Mouse (Mus musculus): ENCODE data around the gene Gm6217.
"Not testable (repeated sequence)": the region's sequence is repeated elsewhere in the genome, so short reads cannot be mapped to it uniquely, and the experiment has no call there.

DNA sequence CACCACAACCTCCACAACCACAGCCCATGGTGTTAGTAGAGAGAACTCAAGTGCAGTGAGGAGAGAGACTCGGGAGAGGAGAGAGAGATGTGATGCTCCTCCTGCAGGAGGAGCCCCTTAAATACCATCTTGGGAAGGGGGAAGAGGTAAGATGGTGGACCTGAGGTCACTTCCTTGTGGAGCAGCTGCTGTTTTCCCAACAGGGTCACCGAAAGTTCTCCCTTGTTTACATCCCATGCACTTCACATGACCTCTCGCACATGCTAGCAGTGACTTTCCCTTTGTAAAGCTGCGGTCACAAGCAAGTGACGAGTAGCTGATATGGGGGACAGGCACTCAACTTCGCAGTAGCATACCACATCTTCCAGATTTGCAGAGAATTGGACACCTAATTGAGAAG lies 12.1 kb upstream of the Gm6217 start, which contains the start of gene A030003K21Rik:
- not testable (repeated sequence) for TF ChIP-seq POLR2A, CTCF (IDR thresholded peaks at IDR 0.05; ENCODE audit: insufficient read depth, low read depth, low read length)

All from olfactory bulb, adult 2 months (tissue).